Mouse (Mus musculus) yolk sac, embryonic 10.5 days (tissue): ENCODE data around the gene Tmco5.
"Not testable (repeated sequence)": the region's sequence is repeated elsewhere in the genome, so short reads cannot be mapped to it uniquely, and the experiment has no call there.

Experiments used
- DNase-seq: peaks from one replicate; pipeline ENCODE4 v3.0.0-alpha.2; 2017; ENCODE audit warnings: low spot score

The Tmco5 gene

GRCm38 (mm10) chr2:116922580-116923500 lies 44.3 kb downstream of the Tmco5 start:
- DNase-seq, result no peak

- DNase-seq, result no peak
Measured at GRCm38 (mm10) chr2:116923684-116924083, 45.2 kb downstream of the Tmco5 start.

- no peak for DNase-seq
Measured at GRCm38 (mm10) chr2:116924292-116924691, 45.8 kb downstream of the Tmco5 start.

- DNase-seq, result no peak
Measured at GRCm38 (mm10) chr2:116925230-116925629, 46.7 kb downstream of the Tmco5 start.

GRCm38 (mm10) chr2:116932218-116932617 lies 53.7 kb downstream of the Tmco5 start:
- no peak for DNase-seq

- not testable (repeated sequence) for DNase-seq
Measured at GRCm38 (mm10) chr2:116934236-116934635, 55.7 kb downstream of the Tmco5 start.

- no peak for DNase-seq
Measured at GRCm38 (mm10) chr2:116934776-116935175, 56.3 kb downstream of the Tmco5 start.

- no peak for DNase-seq
Measured at GRCm38 (mm10) chr2:116936371-116936770, 57.9 kb downstream of the Tmco5 start.

GRCm38 (mm10) chr2:116937166-116937565 lies 58.7 kb downstream of the Tmco5 start:
- DNase-seq, result no peak

- no peak for DNase-seq
Measured at GRCm38 (mm10) chr2:116941816-116942215, 63.3 kb downstream of the Tmco5 start.
